Mouse (Mus musculus) stomach, embryonic 16.5 days (tissue): ENCODE measurements around the gene Frs2. TPM values are rescaled to one million over a fixed set of nuclear protein-coding genes. Genes with fewer than 3 reads are reported as not detected.

Experiments used
- ATAC-seq: fragments of 200-750 bp; cut with Nextera tagmentation; 2 replicates; pipeline ENCODE4 v1.8.0; 2017; ENCODE audit warnings: moderate number of reproducible peaks, moderate TSS enrichment; ENCODE audit not compliant: insufficient read depth, low FRiP score
- H3K27ac ChIP-seq: fragments of 300-500 bp; sonication (generic); 2 replicates; pipeline ENCODE4 v1.5.1; 2014; ENCODE audit warnings: low read length
- H3K27me3 ChIP-seq: fragments of 300-500 bp; sonication (generic); 2 replicates; pipeline ENCODE4 v1.6.1; 2014; ENCODE audit warnings: low read length, control low read depth, mixed read lengths; ENCODE audit not compliant: control insufficient read depth, insufficient read depth
- H3K36me3 ChIP-seq: fragments of 300-500 bp; sonication (generic); 2 replicates; pipeline ENCODE4 v1.6.1; 2014; ENCODE audit warnings: low read length; ENCODE audit not compliant: control insufficient read depth, insufficient read depth
- H3K4me1 ChIP-seq: fragments of 300-500 bp; sonication (generic); 2 replicates; pipeline ENCODE4 v1.6.1; 2014; ENCODE audit warnings: low read length, control low read depth, mixed read lengths; ENCODE audit not compliant: control insufficient read depth, insufficient read depth
- H3K4me2 ChIP-seq: fragments of 300-500 bp; sonication (generic); 2 replicates; pipeline ENCODE4 v1.6.1; 2014; ENCODE audit warnings: low read depth, low read length, mixed read lengths
- H3K4me3 ChIP-seq: fragments of 300-500 bp; sonication (generic); replicated peaks from 2 replicates; pipeline ENCODE4 v1.5.1; 2014; ENCODE audit warnings: mild to moderate bottlenecking, low read length
- H3K9ac ChIP-seq: fragments of 300-500 bp; sonication (generic); 2 replicates; pipeline ENCODE4 v1.6.1; 2014; ENCODE audit warnings: low read length
- H3K9me3 ChIP-seq: fragments of 300-500 bp; sonication (generic); replicated peaks from 2 replicates; pipeline ENCODE4 v1.6.1; 2016; ENCODE audit warnings: low read length, control low read depth; ENCODE audit not compliant: control insufficient read depth
- WGBS: fragments of 180-500 bp; shearing (Covaris S2); extraction: QIAGEN DNeasy Blood & Tissue Kit; methylation state at CpG from one replicate; pipeline ENCODE4 v1.1.7; 2014; 5-methylcytosine and 5-hydroxymethylcytosine counted together
- polyA plus RNA-seq: library from polyadenylated mRNA; unstranded; fragments of >200 nt; fragmentation: Nextera tagmentation; extraction: Ambion mirVana; gene quantifications from 2 replicates; pipeline ENCODE4 v1.2.1, GENCODE M21; 2015

The Frs2 gene
- 18.7 and 20.8 TPM in 2 replicates for polyA plus RNA-seq

DNA sequence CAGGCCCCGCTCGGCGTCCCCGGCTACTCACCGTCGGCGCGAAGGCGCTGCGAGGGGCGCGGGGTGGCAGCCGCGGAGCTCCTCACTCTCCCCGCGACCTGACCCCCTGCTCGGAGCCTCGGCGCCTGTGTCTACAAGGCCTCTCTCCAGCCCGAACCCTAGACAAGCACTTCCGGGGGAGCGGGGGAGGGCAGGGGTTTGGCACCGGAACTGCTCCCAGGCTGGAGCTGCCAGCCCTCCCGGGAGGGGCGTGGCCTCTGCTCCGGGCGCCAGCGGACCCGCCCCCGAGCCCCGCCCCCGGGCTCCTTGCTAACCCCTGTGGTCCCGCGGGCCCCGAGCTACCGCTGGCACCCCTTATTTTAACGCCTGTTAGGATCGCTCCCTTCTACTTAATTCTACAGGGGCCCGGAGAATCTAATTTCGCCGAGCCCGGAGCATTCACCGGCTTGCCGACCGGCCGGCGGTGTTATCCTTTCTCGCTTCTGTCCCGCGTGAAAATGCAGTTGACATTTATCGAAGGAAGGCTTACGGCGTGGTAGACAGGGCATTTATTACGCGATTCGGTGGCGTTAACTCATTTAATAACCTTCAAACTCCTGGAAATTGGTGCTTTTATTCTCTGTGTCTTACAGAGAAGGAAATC, at the start of gene Frs2:
Gene Frs2, minus strand, starts transcription at position 174 of the 643 bp plus-strand sequence.
- WGBS, result under 1% methylated on average over 57 of the region's 57 CpGs
- Histone ChIP-seq H3K4me2 (peak within 1 kb of the TSS; percentile 65), H3K27me3 (no peaks in the 10 kb centered on the region), H3K27ac (peak within 1 kb of the TSS; percentile 88), H3K4me1 (peaks cover 50% of the 10 kb centered on the region), H3K4me3 (peak within 1 kb of the TSS; percentile 97), H3K36me3 (no peaks in the 10 kb centered on the region), H3K9me3 (no peaks in the 10 kb centered on the region), H3K9ac (peak within 1 kb of the TSS; percentile 99)
- peak; percentile 96 for ATAC-seq

DNA sequence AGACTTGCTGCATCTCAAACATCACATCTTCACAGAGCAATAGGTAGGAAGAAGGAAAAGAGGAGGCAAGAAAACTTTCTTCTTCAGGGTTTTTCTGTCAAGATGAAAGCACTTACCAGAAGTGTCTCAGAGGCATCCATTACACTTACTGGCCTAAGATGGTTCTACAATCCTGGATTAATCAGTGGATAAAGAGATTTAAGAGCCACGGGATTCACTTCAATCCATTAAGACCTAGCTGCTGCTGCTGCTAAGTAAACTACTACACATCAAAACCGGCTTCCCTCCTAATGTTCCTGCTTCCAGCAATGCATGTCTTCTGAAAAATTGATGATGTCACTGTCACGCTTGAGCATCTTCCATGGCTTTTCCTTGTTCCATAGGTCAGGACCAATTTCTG, 48.4 kb upstream of the Frs2 start:
- H3K4me2 ChIP-seq, result no peak overlapping the region
- no peak overlapping the region for H3K4me3 ChIP-seq
- H3K9me3 ChIP-seq, result no peaks in the 10 kb centered on the region
- no peak for ATAC-seq
- no peaks in the 10 kb centered on the region for H3K4me1 ChIP-seq
- no peak overlapping the region for H3K9ac ChIP-seq
- no peak overlapping the region for H3K27ac ChIP-seq
- H3K27me3 ChIP-seq, result no peaks in the 10 kb centered on the region
- WGBS, result 65% methylated on average over 3 of the region's 3 CpGs
- H3K36me3 ChIP-seq, result no peaks in the 10 kb centered on the region

- ATAC-seq, result no peak
- 90% methylated on average over 4 of the region's 4 CpGs for WGBS
- Histone ChIP-seq H3K36me3 (no peaks in the 10 kb centered on the region), H3K9ac (no peak overlapping the region), H3K4me2 (no peak overlapping the region), H3K27ac (no peak overlapping the region), H3K4me1 (no peaks in the 10 kb centered on the region), H3K4me3 (no peak overlapping the region), H3K9me3 (no peaks in the 10 kb centered on the region), H3K27me3 (no peaks in the 10 kb centered on the region)
Measured at GRCm38 (mm10) chr10:117195748-117196147, 47.4 kb upstream of the Frs2 start.

DNA sequence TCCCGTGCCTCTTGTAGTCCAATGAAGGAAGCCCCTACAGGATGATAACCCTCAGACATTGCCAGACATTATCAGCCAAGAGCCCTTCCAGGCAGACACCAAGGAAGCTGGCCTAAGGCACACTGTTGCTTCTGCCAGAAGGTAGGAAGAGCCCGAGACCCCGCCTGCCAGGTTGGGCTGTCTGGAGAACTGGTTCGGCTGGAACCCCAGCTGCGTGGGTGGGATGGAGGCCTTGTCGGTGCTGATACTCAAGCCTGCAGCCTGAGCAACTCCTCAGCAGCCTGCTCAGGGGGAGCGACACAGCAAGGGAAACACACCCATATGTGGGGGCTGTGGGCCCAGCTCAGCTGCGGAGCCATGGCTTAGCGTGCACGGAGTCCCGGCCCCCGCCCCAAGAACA, 46.7 kb upstream of the Frs2 start:
- H3K4me2 ChIP-seq, result no peak overlapping the region
- no peak for ATAC-seq
- H3K9ac ChIP-seq, result no peak overlapping the region
- no peak overlapping the region for H3K4me3 ChIP-seq
- WGBS, result 75% methylated on average over 12 of the region's 12 CpGs
- no peaks in the 10 kb centered on the region for H3K4me1 ChIP-seq
- H3K36me3 ChIP-seq, result no peaks in the 10 kb centered on the region
- H3K27me3 ChIP-seq, result no peaks in the 10 kb centered on the region
- H3K9me3 ChIP-seq, result no peaks in the 10 kb centered on the region
- H3K27ac ChIP-seq, result no peak overlapping the region

DNA sequence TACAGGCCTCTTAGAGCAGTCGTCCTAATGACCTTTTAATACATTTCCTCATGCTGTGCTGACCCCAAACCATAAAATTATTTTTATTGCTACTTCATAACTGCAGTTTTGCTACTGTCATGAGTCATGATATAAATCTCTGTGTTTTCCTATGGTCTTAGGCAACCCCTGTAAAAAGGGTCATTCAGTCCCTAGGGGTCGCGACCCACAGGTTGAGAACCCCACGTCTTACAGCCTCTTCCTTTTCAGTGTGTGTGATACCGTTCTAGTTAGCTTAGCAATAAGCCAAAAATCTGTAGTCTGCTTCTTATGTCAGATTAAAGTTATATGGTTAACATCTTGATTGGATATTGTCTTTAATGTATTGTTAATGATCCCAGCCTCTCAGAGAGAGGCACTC, 45.0 kb upstream of the Frs2 start:
- ATAC-seq, result no peak
- Histone ChIP-seq H3K27me3 (no peaks in the 10 kb centered on the region), H3K27ac (no peak overlapping the region), H3K9me3 (no peaks in the 10 kb centered on the region), H3K4me1 (no peaks in the 10 kb centered on the region), H3K4me3 (no peak overlapping the region), H3K36me3 (no peaks in the 10 kb centered on the region), H3K4me2 (no peak overlapping the region), H3K9ac (no peak overlapping the region)
- 76% methylated on average over 5 of the region's 5 CpGs for WGBS

DNA sequence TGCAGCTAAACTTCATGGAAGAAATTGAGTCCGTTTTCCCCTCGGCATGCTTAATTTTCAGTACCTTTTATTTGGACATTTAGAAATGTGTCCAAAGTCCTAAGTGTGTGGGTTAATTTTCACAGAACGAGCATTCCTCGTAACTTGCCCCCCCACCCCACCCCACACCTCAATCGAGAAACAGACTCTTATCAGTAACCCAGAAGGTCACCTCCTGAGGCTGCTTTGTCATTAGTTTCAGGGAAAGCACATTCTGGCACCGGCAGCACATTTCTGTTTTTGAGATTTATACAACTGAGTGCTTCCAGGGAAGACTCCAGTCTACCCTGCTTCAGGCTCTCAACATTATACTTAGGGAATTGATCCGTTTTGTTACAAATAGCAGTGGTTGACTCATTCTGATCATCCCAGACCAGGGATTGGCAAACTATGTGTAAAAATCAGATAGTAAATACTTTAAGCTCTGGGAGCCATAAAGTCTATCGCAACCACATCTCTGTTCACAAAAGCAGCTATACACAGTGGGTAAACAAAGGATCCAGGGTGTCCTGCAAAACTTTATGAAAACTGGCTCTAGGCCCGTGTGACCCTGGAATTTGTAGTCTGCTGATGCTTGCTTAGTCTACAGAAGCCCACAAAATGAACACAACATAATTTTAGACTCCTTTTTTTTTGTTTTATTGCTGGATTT, 37.2 kb upstream of the Frs2 start:
- Histone ChIP-seq H3K4me3 (no peak overlapping the region), H3K27me3 (no peaks in the 10 kb centered on the region), H3K36me3 (no peaks in the 10 kb centered on the region), H3K9ac (no peak overlapping the region), H3K27ac (no peak overlapping the region), H3K9me3 (no peaks in the 10 kb centered on the region), H3K4me2 (no peak overlapping the region), H3K4me1 (no peaks in the 10 kb centered on the region)
- no peak for ATAC-seq
- 34% methylated on average over 9 of the region's 9 CpGs for WGBS

GRCm38 (mm10) chr10:117181098-117181497, 32.8 kb upstream of the Frs2 start:
- Histone ChIP-seq H3K27ac (no peak overlapping the region), H3K27me3 (no peaks in the 10 kb centered on the region), H3K4me1 (no peaks in the 10 kb centered on the region), H3K9me3 (no peaks in the 10 kb centered on the region), H3K36me3 (no peaks in the 10 kb centered on the region), H3K4me2 (no peak overlapping the region), H3K9ac (no peak overlapping the region), H3K4me3 (no peak overlapping the region)
- peak; percentile 60; the same call in 1 of the 2 replicates for ATAC-seq
- 20% methylated on average over 3 of the region's 3 CpGs for WGBS

GRCm38 (mm10) chr10:117174645-117175044, 26.3 kb upstream of the Frs2 start:
- 60% methylated on average over 12 of the region's 12 CpGs for WGBS
- peak overlapping the region; percentile 27; the same call in 1 of the 2 replicates for H3K4me2 ChIP-seq
- 0 out of 2 replicates have a peak, but pooled peaks have one; percentile 24 for ATAC-seq

More at GRCm38 (mm10) chr10:117174645-117175044, 26.3 kb upstream of the Frs2 start:
- H3K4me1 ChIP-seq, result 0 out of 2 replicates have a peak, but pooled peaks cover 5% of the 10 kb centered on the region
- H3K9me3 ChIP-seq, result no peaks in the 10 kb centered on the region
- peak overlapping the region; percentile 32 for H3K27ac ChIP-seq
- no peak overlapping the region for H3K4me3 ChIP-seq
- H3K9ac ChIP-seq, result no peak overlapping the region
- no peaks in the 10 kb centered on the region for H3K36me3 ChIP-seq
- no peaks in the 10 kb centered on the region for H3K27me3 ChIP-seq
